Mouse (Mus musculus) thymus, postnatal 10 days (tissue): ENCODE data around the gene Pde4b.
A peak's percentile ranks its signal among the peaks of the same experiment; 100 is the strongest.

Experiments
- DNase-seq, 2 experiments: peaks; one replicate each; pipeline ENCODE4 v3.0.0; 2021; ENCODE audit warnings: low spot score in 2 of 2

Pde4b gene

DNA sequence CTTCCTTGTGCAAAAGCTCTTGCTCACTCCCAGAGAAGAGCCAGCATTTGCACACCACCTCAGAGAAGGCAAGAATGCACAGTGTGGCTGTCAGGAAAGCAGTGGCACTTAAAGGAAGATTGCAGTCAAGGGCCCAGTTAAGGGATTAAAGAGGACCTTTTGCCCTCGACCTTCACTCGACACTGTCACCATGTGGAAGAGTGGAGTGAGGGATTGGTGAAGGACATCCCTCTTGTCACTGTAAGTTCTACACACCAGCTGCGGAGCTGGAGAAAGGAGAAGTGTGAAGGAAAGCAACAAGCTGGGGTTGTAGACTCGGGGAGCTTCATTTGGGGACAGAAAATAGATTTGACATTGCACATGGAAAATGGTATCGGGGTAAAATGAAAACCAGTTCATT is 89.9 kb downstream of the Pde4b start:
- no peak for DNase-seq

DNA sequence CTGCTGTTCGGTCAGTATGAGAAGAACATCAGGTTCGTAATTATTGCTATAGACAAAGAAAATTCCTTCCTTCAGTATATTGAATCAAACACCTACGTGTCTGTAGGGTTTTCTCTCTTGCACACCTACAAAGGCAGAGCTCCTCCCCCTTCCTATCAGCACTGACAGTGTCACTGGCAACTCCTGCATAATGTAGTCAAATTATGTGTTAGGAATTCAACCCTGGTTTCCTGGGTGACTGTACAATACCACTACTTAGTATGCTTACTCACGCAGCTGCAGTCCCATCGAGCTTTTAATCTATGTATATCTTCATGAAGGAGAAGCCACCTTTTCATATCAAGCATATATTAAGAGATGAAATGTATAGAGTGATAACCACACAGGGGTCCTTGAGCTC is 99.5 kb downstream of the Pde4b start:
- DNase-seq = no peak

DNA sequence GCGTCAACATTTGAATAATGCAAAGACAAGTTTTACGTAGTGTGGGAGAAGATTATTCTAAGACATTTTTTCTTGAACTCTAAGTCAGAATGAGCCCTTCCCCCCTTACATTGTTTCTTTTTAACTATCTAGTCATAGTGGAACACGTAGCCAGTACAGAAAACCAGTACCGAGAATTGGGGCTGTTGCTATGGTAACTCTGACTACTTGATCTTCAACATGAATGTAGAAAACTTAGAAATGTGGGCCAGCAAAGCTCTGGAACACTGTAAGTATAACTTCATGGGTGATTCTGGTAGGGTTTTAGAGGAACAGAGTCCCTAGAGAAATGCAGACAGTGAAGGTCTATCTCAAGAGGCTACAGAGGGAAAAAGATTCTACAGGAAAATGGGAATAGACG is 110.4 kb downstream of the Pde4b start:
- DNase-seq = no peak

DNA sequence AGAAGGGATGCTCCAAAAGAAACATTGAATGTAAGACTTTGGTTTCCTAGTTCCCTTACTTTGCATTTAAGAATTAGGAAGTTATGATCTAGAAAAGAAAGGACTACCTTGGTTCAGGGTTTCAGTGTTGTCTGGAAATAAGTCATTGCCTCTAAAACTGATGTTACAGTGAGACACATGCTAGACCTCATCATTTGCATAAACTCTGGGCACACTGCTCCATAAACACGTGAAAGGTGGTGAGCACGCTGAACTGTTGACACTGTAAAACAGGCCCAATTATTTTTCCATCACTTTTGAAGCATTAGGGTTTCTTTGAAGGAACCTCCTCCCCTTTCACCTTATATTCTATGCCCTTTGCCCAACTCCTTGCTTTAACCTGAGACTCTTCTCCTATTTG is 122.4 kb downstream of the Pde4b start:
- no peak for DNase-seq

DNA sequence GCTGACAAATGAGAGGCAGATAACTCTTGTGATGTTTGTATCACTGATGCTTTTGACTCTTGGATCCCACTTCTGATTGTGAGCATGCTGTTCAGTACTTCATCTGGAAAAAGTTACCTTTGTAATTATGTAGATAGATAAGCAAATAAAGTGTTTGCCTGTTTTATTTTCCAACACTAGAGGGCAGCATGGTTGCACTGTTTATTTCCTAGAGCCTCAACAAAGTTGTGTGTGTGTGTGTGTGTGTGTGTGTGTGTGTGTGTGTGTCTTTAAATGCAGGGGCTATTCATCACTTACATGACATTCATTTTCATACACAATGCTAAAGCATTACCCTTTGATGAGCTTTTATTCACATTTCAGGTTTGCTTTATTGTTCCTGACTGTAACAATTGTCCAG is 139.4 kb downstream of the Pde4b start:
- peak in 1 of 2 experiments; percentile 25 for DNase-seq

DNA sequence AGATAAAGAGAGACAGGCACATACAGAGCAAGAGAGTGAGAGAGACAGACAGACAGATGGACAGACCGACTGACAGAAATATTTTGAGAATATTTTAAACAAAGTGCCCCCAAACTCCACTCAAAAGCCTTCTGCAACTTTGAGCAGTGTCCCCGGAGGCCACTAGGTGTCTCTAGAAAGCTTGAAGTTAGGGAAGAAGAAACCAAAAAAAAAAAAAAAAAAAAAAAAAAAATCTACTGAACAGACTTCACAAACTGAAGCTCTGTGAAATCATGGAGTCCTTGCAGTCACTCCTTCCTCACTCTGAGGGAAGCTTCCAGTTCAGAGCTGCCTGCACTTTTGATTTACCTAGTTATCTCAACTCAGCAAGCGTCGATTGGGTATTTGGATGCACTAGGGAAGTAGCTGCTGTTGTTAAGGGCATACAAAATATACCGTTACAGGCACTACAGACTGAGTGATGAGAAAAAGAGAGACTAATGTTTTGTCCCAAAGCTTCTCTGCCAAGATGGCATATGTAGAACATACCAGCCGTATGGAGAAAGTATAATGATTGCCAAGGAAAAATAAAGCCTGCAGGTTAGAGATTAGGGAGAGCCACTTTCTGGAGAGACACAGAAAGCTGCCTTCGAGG is 141.7 kb downstream of the Pde4b start:
- no peak for DNase-seq

DNA sequence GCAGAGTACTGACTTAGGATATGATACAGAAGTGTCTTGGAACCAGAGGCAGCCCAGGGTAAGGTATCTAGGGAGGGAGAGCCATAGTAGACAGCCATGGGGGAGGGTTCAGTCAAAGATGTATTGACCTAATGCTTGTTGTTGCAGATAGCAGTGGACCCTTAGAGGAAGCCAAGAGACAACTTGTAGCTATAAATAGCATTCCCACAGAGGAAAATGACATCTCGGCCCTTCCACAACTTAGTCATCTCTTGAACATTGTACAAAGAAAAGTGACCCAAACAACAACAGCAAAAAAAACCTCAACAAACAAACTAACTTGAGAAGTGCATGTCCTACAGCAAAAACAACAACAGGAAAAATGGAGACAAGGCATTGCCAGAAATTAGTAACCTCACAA is 143.6 kb downstream of the Pde4b start:
- no peak for DNase-seq

DNA sequence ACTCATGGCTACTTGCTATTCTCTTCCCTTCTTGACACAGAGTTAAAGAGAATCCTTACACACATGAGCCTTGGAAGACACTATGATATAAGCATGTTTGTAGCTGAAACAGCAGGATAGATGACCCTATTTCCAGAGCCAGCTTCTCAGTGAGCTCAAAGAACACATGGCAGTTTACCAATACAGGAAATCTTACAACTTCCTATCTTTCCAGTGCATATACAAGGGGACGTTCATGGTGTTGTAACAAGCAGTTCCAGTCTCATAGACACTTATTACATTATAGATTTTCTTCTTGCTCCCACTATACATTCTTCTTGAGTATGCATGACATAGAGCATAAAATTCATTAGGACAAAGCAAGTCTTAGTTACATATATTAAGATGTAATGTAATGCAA is 146.3 kb downstream of the Pde4b start:
- no peak for DNase-seq

DNA sequence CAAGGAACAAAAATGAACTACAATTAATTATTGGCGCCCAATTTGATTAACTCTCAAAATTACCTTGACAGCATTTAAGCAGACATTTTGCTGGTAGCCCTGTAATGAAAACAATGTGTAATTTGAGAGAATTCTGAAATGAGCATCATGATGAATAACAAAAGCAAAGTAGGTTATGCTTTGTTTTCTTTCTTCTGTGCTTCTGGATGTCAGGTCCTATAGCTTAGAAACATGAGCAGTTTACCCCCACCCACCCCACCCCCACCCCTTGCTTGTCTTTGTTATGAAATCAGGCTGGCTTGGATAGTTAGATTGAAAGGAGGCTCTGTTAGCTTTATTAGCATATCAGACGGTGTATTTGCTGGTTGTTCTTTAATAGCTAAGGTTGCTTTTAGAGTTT is 147.8 kb downstream of the Pde4b start:
- no peak for DNase-seq

DNA sequence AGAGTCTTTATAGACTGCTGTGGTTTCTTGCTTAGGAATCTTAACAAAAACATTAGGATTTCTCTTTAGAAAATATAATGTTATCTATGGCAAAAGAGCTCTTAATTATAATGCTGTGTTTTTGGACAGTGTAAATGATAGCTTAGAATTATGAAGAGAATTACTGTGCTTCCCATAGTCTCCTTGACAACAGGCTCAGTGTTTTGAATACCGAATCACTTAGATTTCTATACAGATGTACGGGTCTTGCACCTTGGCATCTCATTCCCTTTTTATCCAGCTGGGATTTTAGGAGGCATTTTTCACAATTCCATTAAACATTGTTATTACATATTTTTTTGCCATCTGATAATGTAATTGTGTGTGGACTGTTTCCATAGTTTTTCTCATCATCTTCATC is 151.8 kb downstream of the Pde4b start:
- no peak for DNase-seq

DNA sequence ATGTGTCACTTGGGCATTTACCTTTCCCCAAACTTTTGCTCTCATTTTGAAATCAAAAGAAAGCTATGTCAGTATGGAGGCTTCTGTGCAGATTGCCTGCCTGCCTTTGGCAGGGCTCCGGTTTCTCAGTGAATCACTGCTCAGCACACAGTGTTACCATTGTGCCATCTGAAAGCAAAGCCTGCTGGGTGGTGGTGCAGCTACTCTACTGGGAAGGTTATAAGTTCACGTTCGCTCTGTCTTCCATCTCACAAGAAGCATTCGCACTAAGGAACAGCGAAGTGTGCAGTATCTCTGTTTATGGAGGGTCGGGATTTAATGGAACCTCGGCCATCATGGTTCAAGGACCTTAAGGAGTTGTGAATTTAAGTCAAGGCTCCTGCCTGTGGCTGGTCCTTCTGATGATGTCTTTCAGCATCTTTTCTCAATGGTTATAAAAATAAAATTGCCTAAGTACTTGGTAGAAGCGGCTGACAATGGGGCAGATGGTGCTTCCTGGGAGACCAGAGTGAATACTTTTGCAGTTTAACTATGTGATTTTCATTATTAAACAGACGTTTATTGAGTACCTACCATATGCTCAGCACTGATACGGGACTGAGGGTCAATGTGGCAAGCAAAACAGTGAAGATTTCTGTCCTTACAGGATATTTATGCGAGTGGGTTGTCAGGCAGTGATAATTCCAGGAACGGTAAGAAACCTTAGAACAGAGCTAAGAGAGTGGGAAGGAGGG is 152.5 kb downstream of the Pde4b start:
- no peak for DNase-seq

DNA sequence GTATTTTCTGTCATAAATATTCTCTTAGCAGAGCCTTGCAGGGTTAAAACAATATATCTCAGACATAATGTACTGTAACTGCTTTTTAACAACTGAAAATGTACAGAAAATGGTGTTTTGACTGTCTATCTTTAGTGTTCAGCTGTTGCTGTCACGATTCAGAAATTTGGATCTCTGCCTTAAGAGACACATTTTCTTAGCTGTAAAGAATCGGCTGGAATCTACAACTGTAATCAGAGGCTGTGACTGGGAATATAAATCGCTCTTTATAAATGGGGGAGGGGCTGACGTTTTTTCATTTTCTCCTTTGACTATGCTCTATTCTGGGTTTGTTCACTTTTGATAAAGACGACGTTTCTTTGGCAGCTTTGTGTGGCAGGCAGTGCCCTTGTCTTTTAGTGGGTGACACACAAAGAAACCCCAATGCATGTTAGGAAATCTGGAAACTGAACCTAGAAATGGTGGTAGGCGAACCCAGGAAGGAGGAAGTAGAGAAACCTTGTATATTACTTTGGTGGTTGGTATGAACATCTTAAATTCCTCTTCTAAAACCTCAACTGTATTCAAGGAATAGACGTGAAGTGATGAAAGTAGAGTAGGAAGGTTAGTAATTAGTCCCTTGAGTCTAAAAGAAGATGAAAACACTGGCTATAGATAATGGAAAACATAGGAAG is 153.5 kb downstream of the Pde4b start:
- no peak for DNase-seq

DNA sequence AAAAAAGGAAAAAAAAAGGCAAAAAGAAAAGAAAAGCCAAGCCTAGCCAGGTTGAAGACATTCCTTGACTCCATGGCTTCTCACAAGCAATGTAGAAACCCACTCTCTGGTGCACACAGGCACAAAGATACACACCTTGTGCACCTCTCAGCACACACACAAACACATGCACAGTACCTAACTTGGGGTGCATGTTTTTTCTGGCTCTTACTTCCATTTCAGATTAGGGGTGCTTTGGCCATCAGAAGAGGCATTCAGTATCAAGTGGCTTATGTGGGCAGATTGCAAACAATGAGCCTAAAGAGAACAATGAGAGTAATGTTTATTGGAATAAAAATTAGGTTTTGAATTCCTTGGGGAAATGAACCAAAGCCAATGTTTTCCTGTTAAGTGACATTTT is 166.7 kb downstream of the Pde4b start:
- no peak for DNase-seq

DNA sequence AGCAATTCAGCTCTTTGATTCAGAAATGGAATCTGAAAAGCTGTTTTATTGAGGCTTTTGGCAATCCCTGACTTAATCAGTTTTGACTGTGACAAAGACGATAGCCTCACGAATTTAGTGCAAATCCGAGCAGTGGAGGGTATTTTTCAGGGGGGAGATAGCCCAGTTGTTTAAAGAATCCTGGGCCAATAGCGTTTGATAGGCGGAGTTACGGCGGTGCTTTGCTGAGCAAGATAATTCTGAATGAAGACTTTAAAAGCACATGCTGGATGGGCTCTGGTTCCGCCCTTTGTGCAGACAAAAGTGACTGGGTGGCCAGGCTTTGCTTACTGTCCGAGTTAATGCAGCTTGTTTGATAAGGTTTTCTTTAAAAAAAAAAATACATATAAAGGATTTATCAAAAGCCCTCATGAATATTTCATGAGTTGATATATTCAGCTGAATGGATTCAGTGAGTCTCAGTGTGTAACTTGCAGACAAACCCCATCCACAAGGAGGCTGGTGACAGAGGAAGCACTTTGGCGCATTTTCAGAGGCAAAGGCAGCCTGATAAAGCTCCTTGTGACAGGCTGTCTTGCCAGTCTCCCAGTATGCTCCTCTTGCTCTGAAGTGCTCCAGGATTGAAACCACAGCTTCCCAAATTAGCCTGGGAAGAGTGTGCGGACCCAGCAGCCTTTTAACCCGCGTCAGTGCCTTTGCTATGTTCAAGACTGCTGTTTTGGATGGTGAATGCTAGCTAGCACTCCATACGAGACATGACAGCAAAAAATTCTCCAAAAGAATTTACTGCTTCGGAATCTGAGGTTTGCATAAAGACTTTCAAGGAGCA is 167.3 kb downstream of the Pde4b start:
- no peak for DNase-seq

DNA sequence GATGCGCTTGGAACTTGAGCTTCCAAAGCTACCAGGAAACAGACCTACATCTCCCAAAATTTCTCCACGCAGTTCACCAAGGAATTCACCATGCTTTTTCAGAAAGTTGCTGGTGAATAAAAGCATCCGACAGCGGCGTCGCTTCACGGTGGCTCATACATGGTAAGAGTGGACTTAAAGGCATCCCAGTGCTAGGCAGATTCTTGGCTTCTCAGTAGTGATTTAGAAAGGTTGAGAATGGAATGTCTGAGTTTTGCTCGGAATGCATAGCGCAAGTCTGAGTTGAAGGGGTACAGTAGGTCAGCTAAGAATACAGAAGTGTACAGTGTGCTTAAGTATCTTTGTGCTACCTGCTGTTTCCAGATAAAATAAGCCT is 167.9 kb downstream of the Pde4b start:
- no peak for DNase-seq

DNA sequence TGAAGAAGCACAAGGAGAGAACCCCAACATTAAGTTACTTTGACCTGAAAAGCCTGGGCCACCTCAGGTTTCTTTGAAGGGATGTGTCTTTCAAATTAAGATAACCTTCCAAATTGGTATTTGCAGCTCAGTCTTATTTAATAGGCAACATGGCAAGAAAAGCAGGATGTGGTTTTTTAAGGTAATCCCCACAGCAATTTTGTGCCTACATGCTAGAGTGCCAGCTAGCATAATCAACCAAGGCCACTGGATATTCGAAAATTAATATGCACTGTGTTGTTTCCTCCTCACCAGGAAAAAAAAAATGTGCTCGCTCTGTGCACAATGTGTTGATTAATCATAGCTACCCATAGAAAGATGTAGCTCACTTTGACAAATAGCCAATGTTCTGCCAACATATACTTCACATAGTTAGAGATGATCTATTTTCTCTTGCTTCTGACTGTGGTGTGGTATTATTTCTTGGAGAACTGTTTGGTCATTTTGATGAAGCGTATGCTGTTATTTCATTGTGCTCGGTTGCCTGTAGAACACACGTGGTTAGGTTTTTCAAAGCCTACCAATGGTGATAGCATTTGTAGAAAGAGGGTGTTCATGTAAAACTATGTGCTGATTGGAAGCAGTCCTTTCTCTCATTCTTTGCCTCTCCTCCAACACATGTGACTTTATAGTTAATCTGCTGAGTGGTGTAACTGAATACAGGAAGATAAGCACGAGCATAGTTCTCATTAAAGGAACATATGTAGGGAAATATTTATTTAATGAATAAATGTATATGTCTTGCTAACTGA is 169.0 kb downstream of the Pde4b start:
- DNase-seq = no peak

DNA sequence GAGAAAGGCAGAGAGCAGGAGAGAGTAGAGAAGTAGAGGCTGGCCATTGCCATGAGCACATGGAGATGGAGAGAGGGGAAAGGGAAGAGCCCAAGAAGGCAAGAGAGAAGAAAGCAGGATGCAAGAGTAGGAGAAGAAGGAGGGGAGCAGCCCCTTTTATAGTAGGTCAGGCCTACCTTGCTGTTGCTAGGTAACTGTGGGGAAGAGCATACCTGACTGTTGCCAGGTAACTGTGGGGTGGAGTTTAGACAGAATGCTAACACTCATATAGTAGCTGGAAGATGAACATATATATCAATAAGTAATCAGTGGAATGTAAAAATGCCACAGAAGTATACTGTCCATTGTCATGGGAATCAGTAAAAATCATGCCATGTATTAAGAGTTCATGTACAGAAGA is 172.9 kb downstream of the Pde4b start:
- DNase-seq = no peak

DNA sequence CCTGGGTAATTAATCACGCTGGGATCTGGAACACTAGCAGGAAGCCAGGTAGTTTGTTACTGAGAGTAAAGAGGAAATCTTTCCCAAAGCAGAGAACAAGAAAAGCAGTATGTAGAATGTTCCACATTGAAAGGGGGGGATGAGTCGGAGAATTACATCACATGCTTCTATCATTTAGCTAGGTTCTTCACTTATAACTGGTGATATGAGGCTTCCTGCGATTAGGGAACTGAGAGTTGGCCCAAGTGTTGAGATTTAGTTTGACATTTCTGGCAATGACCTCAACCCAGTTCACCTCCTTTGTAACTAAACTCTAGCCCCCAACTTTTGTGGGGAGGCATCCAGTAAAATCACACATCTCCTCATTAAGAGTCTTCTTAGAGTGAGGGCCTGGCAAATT is 185.0 kb downstream of the Pde4b start:
- DNase-seq = no peak

DNA sequence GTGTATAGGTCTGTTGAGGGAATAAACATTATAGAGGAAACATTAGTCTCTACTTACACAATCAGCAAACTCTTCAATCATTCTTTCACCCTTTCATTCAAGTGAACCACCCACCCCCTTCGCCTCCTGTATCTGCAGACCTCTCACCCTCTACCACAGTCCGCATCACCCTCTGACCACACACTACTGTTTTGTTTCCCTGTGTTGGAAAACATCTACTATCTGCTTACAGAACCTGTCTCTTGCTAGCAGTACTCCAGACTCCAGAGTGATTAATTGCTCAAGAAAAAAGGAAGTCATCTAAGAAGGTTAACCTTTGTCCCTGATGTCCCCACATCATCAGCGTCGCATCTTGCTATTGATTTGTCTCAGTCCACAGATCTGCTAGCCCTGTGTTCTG is 185.4 kb downstream of the Pde4b start:
- DNase-seq = no peak

DNA sequence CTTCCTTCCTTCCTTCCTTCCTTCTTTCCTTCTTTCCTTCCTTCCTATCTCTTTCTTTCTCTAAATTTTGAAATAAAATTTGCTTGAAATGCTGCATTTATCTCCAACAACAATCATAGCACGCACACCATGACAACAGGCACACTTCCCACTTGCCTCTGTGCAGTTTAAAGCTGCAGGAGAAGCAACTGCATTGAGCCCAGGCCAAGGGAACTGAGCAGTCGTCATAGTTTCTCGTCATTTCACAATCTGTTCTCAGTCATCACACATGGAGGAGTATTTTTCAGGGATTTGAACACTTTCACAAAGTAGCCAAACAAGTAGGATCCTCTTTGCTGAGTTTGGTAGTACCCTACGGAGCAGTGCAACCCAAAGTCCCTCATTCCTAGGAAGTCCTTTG is 188.4 kb downstream of the Pde4b start:
- no peak for DNase-seq

DNA sequence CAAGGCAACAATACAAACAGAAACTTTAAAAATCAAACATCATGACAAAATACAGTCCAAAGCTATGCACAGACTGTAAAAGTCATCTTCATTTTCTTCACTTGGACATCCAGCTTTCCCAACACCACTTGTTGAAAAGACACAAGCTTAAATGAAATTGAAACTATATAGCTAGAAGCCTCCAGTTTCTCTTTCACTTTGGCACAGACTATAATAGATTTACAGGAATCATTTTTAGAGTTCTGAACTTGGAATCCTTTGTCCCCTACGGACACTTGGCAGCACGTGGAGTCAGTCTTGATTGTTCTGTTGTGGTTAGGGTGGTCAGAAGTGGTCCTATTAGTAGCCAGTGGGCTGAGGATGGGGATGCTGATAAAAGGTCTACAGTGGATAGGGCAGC is 191.6 kb downstream of the Pde4b start:
- no peak for DNase-seq

DNA sequence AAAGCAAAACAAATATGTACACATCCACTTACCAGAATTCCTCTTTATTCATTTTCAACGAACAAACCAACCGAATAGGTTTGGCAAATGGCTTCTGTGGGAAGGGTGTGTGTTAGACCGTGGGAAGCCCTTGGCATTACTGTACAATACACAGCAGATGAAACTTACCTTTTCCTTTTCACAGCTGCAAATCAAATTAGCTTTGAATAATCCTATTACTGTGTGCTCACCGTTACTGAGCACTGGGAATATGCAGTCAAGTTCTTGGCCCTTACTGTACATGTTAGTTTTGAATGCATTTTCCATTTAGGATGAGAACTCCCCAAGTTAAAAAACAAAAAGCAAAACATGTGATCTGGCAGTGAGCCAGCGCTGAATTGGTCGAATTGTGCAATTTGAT is 199.8 kb downstream of the Pde4b start:
- DNase-seq = no peak
